Mouse (Mus musculus): Measurements from ENCODE around the gene Poglut1. TPM values are rescaled to one million over a fixed set of nuclear protein-coding genes. Genes with fewer than 3 reads are reported as not detected.
"Not testable (repeated sequence)": the region's sequence is repeated elsewhere in the genome, so short reads cannot be mapped to it uniquely, and the experiment has no call there.

Gene Poglut1
- total RNA-seq, 2 experiments from 2014 or later, result 7.5 to 9.4 TPM

DNA sequence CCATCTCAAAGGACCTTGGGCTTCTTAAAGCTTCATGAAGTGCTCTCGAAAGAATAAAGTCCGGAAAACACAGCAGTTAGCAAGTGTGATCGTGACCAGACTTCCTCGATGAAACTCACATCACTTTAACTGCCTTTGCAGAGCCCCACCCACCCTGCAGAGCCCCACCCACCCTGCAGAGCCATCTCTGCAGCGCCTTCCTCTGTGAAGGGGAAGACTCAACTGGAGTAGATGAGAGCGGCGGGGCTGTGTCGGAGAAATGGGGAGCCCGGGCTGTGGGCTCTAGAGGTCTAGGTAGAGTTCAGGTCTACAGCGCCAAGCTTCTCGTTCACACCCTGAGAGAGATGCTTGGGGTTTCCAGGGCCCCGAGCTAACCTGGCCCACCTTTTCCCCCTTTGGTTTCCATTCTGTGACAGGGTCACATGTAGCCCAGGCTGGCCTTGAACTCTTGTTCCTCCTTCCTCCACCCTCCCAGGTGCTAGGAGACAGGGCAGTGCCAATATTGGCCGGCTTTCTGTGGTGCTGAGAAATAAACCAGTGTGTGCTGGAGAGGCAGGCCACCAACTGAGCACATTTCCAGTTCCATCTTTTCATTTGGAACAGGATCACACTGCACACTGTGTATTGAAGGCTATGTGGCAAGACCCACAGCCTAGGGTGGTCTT is 11.2 kb downstream of the Poglut1 start:
- DNase-seq (ENCODE audit: low spot score), result no peak

DNA sequence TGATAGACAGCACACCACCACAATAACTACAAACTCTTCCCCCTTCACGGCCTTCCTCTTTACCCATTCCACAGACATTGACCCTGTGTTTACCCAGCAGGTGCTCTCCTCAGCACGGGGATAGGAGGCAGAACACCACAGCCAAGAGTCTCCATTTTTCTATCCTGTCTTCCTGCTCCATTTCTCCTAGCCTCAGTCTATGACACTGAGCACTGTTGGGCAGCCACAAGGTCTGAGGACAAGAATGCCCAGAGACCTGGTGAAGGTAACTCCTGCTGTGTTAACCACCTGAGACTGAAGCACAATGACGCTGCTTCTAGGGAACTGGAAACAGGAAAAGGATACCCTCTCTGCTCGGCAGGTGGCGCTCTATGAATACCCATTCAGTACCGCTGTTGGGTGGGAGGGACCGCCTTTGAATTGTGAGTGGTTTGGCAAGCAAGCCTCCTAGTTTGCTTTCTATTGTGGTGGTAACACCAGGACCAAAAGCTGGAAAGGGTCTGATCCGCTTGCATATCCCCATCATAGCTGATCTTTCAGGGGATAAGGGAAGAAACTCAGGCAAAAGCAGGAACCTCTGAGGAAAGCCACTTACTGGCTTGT is 13.4 kb downstream of the Poglut1 start:
- DNase-seq (ENCODE audit: low spot score), result peak; percentile 70

DNA sequence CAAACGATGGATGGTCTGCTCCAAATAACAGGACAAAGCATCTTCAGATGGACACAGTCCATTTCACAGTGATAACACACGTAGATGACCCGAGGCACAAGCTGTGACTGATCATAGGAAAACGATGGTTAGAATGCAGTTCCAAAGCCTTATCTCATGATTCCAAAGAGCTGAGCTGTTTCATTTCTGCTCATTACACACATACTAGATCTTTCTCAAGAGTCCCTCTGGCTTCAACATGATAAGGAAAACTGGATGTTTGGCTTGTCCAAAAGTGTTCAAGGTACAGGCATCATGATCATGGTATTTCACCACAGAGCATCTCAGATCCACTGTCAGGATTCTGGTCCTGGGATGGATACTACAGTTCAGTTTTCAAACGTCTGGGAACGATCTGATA is 23.8 kb downstream of the Poglut1 start:
- DNase-seq (ENCODE audit: low spot score), result no peak

DNA sequence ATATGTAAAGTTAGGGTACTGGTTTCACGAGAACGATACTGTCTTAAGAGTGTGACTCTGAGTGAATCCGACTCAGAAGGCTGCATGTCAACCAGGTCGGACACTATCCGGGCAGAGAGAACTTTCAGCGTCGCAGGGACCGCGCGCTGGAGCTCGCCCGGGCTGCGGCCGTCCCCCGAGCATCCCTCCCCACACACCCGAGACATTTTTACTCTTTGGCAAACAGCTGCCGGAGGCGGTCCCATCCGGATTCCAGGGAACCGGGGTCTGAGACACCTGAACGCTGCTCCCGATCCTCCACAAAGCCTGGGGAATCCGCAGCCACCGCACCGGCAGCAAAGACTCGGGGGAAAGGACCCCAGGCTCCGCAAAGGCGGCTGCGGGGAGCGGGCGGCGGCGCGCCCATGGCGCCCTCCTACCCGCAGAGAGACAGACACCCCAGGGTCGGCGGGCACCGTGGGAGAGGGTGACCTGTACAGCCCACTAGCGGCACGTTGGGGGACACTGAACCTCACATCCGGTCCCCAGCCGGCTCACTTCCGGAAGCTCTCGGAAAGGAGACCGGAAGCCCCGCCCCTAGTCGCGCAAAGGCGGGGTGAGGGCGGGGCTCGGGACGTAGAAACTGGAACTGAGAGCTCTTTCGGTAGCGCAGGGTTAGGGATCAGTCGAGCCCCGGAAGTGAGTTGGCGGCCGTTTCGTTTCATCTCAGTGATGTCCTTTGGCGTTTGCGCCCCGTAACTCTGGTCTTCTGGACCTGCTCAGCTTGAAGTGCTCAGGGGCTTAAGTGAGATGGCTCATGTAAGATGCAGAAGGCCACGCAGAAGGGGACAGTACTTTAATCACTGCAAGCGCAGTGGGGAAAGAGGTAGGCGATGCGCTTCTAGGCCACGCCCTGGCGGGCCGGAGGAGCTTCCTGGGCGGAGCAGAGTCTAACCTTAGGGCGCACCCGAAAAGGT is 27.7 kb downstream of the Poglut1 start, which contains the start of gene Timmdc1:
Timmdc1 (minus strand) TSS at position 535 of the 956 bp plus-strand sequence.
- DNase-seq (ENCODE audit: low spot score), result peak; percentile 95

DNA sequence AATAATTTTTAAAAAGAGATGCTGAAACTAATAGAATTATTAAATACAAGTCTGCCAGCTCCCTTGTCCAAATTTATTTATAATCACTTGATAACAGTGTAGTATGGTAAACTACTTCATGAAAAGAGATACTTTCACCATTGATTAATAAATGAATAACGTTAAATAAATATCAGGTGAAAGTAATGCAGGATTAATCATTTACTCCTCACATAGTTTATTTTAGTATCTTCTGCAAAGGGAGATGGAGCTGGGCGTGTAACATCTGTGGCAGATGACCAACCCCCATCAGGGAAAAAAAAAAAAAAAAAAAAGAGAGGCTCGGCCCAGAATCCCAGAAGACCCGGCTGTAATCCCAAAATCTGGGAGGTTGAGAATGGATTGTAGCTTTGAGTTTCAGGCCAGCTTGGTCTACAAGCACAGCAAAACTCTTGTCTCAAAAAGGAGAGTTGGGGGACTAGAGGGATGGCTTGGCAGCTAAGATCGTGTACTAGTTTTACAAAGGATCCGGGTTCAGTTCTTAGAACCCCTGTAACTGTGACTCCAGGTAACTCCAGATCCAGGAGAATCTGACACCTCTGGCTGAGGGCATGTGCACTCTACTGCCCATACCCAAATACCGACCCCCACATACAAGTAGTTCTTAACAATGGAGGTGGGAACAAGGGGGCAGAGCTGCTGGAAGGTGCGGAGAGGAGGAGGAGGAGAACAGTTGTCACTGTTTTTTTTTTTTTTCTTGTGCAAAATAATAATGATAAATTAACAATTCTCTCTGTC is 28.7 kb downstream of the Poglut1 start:
- no peak for DNase-seq (ENCODE audit: low spot score)

DNA sequence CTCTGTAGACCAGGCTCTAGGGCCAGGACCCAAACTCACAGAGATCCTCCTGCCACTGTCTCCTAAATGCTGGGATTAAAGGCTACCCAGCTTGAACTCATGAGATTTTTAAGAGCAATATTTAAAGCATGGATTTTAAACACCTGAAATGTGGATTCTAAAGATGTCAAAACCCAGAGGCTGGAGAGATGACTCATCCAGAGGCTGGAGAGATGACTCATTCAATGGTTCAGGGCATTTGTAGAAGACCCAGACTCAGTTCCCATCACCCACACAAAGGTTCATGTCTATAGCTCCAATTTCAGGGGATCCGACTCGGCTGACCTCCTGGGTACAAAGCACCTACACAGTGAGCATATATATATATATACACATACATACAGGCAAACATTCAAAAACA is 30.9 kb downstream of the Poglut1 start:
- no peak for DNase-seq (ENCODE audit: low spot score)

DNA sequence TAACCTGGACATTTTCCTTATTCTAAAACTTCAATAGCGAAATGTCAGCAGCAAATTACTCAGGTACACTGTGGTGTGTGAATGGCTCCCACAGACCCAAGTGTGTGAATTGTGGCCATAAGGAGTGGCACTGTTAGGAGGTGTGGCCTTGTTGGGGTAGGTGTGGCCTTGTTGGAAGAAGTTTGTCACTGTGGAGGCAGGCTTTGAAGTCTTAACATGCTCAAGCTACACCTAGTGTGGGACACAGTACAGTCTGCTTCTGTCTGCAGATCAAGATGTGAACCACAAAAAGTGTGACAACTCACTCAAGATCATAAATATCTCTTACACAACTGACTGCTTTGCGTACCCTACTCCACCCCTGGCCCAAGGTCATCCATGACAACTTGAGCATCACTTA is 39.2 kb downstream of the Poglut1 start:
- no peak for DNase-seq (ENCODE audit: low spot score)

DNA sequence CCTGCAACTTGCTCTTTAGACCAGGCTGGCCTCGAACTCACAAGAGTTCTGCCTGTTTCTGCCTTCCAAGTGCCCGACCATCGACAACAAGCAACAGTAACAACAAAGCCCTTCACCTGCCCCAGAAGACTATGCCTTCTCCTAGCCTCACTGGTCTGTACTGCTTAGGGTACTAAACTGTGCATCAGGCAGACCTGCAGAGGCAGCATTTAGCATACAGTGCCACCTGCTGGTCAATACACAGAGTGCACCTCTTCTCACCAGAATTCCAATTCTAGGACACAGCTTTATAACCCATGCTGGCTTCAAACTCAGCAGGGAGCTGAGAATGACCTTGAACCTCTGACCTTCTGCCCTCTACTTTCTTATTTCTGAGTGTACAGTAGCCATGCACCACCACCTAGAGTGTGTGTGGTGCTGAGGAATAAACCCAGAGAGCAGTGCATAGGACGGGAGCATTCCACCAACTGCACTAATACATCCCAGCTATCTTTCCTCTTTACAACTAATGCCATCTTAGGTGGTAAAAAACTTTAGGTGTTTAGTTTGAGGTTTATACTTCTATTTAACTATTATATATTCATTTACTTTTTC is 43.9 kb downstream of the Poglut1 start:
- DNase-seq (ENCODE audit: low spot score), result peak; percentile 71

DNA sequence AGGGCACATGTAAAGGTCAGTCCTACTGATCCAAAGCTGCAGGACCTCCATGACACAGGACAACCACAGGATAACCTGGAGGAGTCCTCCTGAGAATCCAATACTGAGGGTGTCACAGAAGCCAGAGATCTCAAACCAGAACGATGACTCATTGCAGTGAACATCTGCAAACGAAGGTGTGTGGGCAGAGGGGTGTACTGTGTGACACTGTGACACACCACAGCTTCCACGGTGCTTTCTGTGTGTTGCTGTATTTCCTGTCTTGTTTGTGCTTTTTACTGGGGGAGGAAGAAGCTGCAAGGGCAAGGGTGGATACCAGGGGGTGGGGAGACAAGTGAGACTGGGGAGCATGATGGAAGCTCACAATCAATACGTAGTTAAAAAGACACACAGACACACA is 46.5 kb downstream of the Poglut1 start:
- no peak for DNase-seq (ENCODE audit: low spot score)

DNA sequence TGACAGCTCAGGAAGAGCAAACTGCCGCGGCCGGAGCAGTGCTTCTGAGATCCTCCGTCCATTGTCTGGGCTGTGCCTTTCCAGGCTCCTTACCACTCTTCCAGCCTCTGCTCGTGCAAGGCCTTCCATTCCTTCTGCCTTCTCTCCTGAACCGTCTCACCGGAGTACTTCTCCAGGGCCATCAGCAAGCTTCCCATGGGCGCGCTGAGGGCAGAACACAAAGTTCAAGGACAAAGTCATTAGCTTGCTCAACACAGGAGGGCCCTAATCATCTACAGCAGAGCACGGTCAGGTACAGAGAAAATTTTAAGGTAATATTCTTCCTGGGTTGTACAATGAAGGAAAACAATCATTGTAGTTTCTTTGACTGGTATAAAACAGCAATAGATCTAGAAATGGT is 47.6 kb downstream of the Poglut1 start:
- DNase-seq (ENCODE audit: low spot score), result no peak

DNA sequence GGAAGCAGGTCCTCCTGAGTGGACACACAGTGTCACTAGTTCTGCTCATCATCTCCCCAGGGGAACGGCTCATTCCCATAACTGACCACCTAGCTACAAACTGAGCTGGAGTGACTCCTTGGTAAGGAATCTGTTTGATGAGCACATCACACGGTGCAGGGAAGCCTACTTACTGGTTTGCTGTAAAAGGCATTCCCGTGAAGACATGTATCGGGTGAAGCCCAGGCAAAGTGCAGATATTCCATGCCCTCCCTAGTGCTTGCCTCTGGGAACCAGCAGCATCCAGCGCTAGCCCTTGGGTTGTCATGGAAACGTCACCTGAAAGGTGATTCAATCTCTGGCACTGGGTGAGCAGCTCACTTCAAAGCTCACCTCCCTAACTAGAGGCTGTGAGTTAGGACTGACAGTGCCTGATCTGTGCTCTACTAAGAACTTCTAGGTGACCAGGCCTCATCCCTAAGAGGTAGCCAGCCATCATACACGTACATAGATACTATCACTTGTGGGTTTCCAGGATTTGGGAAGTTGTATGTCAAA is 53.4 kb downstream of the Poglut1 start:
- DNase-seq (ENCODE audit: low spot score), result no peak

DNA sequence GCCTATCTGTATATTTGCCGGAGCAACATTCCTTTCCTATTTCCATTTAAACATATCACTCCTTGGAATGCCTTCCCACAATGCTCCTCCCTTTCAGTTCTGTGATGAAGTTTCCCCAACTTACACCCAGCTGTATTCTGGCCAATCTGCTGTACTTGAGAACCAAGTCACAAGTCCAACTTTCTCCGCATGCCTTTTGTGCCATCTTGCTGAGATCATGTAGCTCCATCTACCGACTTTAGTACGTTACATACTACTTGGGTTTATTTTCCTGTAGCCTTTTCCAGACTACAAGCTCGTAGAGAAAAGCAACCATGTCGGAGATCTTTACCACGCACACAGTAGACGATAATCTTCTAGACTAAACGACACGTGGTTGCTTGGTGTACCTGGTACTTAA is 56.2 kb downstream of the Poglut1 start:
- DNase-seq (ENCODE audit: low spot score), result peak; percentile 18

DNA sequence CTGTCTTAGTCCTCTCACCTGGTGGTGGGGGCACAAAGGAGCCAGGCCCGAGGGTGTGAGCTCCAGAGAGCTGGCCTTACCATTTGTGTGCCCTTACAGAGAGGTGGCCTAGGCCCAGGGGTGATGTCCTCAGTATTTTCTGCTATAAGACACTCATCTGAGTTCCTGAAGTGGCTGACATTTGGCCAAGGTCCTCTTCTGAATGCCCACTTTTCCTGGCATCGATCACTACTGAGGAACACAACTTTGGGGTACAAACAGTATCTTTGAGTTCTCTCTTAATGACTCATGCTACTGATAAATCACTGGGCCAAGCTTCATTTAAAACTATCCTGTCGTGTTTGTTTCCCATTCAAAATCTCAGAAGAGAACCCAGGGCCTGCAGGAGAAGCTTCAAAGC is 57.5 kb downstream of the Poglut1 start:
- no peak for DNase-seq (ENCODE audit: low spot score)

DNA sequence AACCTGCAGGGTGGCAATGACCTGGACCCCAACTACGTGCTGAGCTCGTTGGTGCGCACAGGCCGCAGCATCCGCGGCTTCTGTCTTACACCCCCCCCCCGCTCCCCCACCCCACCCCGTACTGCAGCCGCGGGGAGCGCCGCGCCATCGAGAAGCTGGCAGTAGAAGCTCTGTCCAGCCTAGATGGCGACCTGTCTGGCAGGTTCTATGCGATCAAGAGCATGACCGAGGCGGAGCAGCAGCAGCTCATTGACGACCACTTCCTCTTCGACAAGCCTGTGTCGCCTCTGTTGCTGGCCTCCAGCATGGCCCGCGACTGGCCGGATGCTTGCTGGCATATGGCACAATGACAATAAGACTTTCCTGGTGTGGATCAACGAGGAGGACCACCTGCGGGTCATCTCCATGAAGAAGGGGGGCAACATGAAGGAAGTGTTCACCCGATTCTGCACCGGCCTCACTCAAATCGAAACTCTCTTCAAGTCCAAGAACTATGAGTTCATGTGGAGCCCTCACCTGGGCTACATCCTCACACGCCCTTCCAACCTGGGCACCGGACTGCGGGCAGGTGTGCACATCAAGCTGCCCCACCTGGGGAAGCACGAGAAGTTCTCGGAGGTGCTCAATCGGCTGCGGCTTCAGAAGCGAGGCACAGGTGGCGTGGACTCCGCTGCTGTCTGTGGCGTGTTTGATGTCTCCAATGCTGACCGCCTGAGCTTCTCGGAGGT is 66.3 kb downstream of the Poglut1 start:
- DNase-seq (ENCODE audit: low spot score), result no peak

DNA sequence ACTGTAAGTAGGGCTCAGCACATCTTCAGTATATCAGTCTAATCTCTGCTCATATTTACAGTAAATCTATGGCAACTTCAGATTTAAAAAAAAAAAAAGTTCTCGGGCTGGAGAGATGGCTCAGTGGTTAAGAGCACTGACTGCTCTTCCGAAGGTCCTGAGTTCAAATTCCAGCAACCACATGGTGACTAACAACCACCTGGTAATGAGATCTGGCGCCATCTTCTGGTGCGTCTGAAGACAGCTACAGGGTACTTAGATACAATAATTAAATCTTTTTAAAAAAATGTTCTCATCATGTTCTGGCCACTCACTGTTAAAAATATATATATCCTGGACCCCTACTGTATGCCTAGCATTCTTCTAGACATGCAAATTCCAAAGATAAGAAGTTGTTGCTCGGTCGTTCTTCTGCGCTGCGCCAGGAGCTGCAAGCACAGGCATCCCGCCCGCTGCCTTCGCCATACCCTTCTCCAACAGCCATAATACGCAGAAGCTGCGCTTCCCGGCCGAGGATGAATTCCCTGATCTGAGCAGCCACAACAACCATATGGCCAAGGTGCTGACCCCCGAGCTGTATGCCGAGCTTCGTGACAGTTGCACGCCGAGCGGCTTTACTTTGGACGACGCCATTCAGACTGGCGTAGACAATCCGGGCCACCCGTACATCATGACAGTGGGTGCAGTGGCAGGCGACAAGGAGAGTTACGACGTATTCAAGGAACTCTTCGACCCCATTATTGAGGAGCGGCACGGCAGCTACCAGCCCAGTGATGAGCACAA is 67.1 kb downstream of the Poglut1 start:
- peak; percentile 40 for DNase-seq (ENCODE audit: low spot score)

DNA sequence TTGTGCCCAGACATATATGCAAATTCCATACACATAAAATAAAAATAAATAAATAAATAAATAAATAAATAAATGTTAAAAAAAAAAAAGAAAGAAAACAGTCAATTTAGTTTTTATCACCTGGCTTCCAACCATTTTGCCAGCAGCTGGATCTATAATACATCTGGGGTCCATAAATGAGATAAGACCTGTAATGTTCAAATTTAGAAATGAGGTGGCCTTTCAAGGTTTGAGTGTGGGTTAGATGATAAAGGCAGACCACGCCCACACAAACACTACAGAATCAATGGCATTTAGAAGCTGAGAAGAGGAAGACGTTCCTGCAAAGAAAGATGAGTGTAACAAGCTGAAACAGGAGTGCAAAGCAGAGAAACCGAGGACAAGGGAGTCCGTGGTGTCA is 68.7 kb downstream of the Poglut1 start:
- DNase-seq (ENCODE audit: low spot score), result no peak

DNA sequence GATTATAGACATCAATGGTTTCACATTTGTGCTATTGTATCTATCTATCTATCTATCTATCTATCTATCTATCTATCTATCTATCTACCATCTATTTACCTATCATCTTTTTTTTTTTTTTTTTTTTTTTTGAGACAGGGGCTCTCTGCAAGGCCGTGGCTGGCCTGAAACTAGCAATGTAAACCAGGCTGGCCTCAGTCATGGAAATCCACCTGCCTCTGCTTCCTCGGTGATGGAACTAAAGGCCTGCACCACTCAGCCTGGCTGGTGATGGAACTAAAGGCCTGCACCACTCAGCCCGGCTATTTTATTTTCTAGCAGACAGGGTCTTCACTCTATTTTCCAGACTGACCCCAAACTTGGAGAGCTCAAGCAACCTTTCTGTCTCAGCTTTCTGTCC is 71.8 kb downstream of the Poglut1 start:
- no peak for DNase-seq (ENCODE audit: low spot score)

DNA sequence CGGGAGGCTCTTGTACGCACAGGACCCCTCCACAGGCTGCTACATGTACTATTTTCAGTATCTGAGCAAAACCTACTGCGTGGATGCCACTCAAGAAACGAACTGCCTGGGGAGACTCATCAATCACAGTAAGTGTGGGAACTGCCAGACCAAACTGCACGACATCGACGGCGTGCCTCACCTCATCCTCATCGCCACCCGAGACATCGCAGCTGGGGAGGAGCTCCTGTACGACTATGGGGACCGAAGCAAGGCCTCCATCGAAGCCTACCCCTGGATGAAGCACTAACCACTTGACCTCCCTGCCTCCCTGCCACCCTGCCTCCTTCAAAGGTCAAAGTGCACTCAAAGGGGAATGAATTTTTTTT is 72.8 kb downstream of the Poglut1 start:
- DNase-seq (ENCODE audit: low spot score), result not testable (repeated sequence)
